ENCODE assay signal across 12 mouse cellular contexts in the genomic region with DNA sequence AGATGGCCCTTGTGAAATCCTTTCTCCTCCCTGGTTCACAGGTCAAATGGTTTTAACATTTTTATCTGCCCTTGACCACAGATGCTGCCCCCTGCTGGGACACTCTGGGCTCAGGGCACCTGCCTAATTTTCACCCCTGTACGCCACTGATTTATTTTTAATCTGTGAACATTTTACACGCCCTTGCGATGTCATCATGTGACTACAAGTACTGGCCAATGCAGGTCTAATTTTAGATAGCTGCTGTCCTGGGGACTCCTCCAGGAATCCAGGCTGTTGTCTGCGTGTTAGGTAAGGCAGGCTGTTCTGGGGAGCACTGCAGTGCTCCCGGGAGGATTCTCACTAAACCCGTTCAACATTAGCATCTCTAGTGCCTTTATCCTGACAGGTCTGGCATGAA.
A peak's percentile ranks its signal among the peaks of the same experiment; 100 is the strongest.
DNase-seq lines count a peak whose midpoint lies in the region; ATAC-seq lines count a peak whose summit lies in the region.
"Had no signal": no experiment of that assay in that cellular context is flagged by ENCODE, and none has a peak within 500 bp of the region (broad histone marks: within the 10 kb centered on the region; RNA-seq: fewer than 3 reads in every experiment).

No protein-coding gene starts in this region.

- H3K9me3 ChIP-seq in embryonic facial prominence, embryonic 15.5 days (replicated peaks) = no peaks in the 10 kb centered on the region
- H3K9me3 ChIP-seq: limb, embryonic 12.5 days had no signal

- peak overlapping the region; percentile 67 for H3K27ac ChIP-seq in embryonic facial prominence, embryonic 15.5 days (replicated peaks)
- H3K27ac ChIP-seq: limb, embryonic 12.5 days had no signal

- ATAC-seq in embryonic facial prominence, embryonic 15.5 days (ENCODE audit: insufficient number of reproducible peaks, low FRiP score, low TSS enrichment, low read depth) = no peak
- no peak for ATAC-seq in megakaryocyte progenitor cell, adult 5-6 weeks (replicated peaks; ENCODE audit: poor library complexity)

- 58% methylated on average over 6 of the region's 6 CpGs for WGBS in embryonic facial prominence, embryonic 15.5 days

- H3K4me2 ChIP-seq in embryonic facial prominence, embryonic 15.5 days (replicated peaks) = no peak overlapping the region
- H3K4me2 ChIP-seq: limb, embryonic 12.5 days had no signal

- intact Hi-C loops in heart, postnatal 10 days (cut with DNase I) = loop anchor here (2.0 kb wide), 1 partner anchor 198 kb away; no protein-coding TSS in a partner anchor

- no peak overlapping the region for H3K4me3 ChIP-seq in embryonic facial prominence, embryonic 15.5 days (replicated peaks)
- H3K4me3 ChIP-seq: limb, embryonic 12.5 days had no signal

- H3K36me3 ChIP-seq in embryonic facial prominence, embryonic 15.5 days = no peaks in the 10 kb centered on the region
- H3K36me3 ChIP-seq: limb, embryonic 12.5 days had no signal

- no peaks in the 10 kb centered on the region for H3K27me3 ChIP-seq in embryonic facial prominence, embryonic 15.5 days

- peak; percentile 25 to 40 for DNase-seq in cerebellum, postnatal 10 days
- DNase-seq in cerebellum, adult 11 months = no peak
- peak; percentile 20 for DNase-seq in layer of hippocampus, adult 9-11 months
- no peak for DNase-seq in layer of hippocampus, adult 18-20 months (ENCODE audit: low spot score in 2 of 2)
- peak; percentile 69 to 76 for DNase-seq in heart, postnatal 10 days
- DNase-seq in adrenal gland, postnatal 36 days = no peak
- DNase-seq: cerebellum, adult 8-10 months; right cerebral cortex, postnatal 4 days; thymus, postnatal 14 days had no signal

- H3K4me1 ChIP-seq in embryonic facial prominence, embryonic 15.5 days = peaks cover 24% of the 10 kb centered on the region

- H3K9ac ChIP-seq in embryonic facial prominence, embryonic 15.5 days = no peak overlapping the region
- H3K9ac ChIP-seq: limb, embryonic 12.5 days had no signal

Comparison
In these comparisons a context has a peak if more than half of its experiments do, and no peak if none do; other contexts are left out.
1. DNase-seq: peak in cerebellum, postnatal 10 days (2 of 2), layer of hippocampus, adult 9-11 months (single experiment) and heart, postnatal 10 days (2 of 2); none in cerebellum, adult 11 months (single experiment), layer of hippocampus, adult 18-20 months (0 of 2) and adrenal gland, postnatal 36 days (0 of 2).